Mouse (Mus musculus): ENCODE measurements around the gene Nrxn3.

DNA sequence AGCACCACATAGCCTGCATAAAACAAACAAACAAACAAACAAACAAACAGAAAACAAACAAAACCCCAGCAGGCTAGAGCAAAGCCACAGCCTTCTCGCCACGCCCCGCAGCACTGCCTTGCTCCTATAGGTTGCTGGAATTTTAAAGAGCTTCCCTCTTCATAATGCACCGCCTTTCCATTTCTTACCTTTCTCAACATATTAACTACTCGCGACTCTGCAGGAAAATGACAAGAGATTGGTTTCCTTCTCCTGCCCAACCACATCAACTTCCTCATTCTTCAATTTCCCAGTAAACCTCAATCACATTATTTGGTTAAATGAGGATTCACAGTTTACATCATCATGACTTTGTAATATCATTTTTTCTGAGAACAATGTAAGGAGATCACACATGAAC, 1494.4 kb downstream of the Nrxn3 start:
- TF ChIP-seq CTCF (IDR thresholded peaks at IDR 0.05; ENCODE audit: low read depth, low read length) (no peak), POLR2A (IDR thresholded peaks at IDR 0.05; ENCODE audit: borderline replicate concordance, low read depth, low read length) (no peak)
